14 mouse cellular contexts compared by ENCODE assay signal in genomic region chr15:83523196-83523595, GRCm38 (mm10). TPM values are rescaled to one million over a fixed set of nuclear protein-coding genes. Genes with fewer than 3 reads are reported as not detected.
DNase-seq lines count a peak whose midpoint lies in the region; ATAC-seq and TF ChIP-seq lines count a peak whose summit lies in the region.
"Had no signal": no experiment of that assay in that cellular context is flagged by ENCODE, and none has a peak within 500 bp of the region (broad histone marks: within the 10 kb centered on the region; RNA-seq: fewer than 3 reads in every experiment).

No protein-coding gene starts in this region.

- 25% methylated on average over 7 of the region's 7 CpGs for WGBS in midbrain, embryonic 11.5 days
- 29% methylated on average over 7 of the region's 7 CpGs for WGBS in midbrain, postnatal 0 days
- WGBS in hindbrain, embryonic 13.5 days = 21% methylated on average over 7 of the region's 7 CpGs

- peak overlapping the region; percentile 10; the same call in 1 of the 2 replicates for H3K9ac ChIP-seq in midbrain, embryonic 11.5 days (ENCODE audit: low read length)
- no peak overlapping the region for H3K9ac ChIP-seq in midbrain, postnatal 0 days (replicated peaks; ENCODE audit: low read length, poor library complexity, severe bottlenecking)
- peak overlapping the region; percentile 36; the same call in 1 of the 2 replicates for H3K9ac ChIP-seq in hindbrain, embryonic 13.5 days
- H3K9ac ChIP-seq: liver, embryonic 13.5 days had no signal

- H3K4me2 ChIP-seq in midbrain, embryonic 11.5 days = no peak overlapping the region
- H3K4me2 ChIP-seq in midbrain, postnatal 0 days (ENCODE audit: low read depth, low read length, poor library complexity, severe bottlenecking) = no peak overlapping the region
- H3K4me2 ChIP-seq in hindbrain, embryonic 13.5 days = no peak overlapping the region
- H3K4me2 ChIP-seq: liver, embryonic 13.5 days had no signal

- H3K36me3 ChIP-seq in midbrain, embryonic 11.5 days (ENCODE audit: control insufficient read depth, insufficient read depth, low read length) = no peaks in the 10 kb centered on the region
- no peaks in the 10 kb centered on the region for H3K36me3 ChIP-seq in midbrain, postnatal 0 days (ENCODE audit: insufficient read depth, low read length)
- no peaks in the 10 kb centered on the region for H3K36me3 ChIP-seq in hindbrain, embryonic 13.5 days
- H3K36me3 ChIP-seq: liver, embryonic 13.5 days had no signal

- no peak overlapping the region for H3K4me3 ChIP-seq in midbrain, embryonic 11.5 days (ENCODE audit: low read depth, low read length)
- H3K4me3 ChIP-seq in midbrain, postnatal 0 days (ENCODE audit: low read depth, low read length) = no peak overlapping the region
- H3K4me3 ChIP-seq in hindbrain, embryonic 13.5 days = no peak overlapping the region
- H3K4me3 ChIP-seq: liver, embryonic 13.5 days had no signal

- peak; percentile 34 for DNase-seq in embryo, embryonic 10.5 days (ENCODE audit: low spot score)
- no peak for DNase-seq in embryo, embryonic 11 days
- no peak for DNase-seq in midbrain, embryonic 11.5 days (ENCODE audit: low spot score, missing footprints)
- no peak for DNase-seq in midbrain, postnatal 0 days (ENCODE audit: low spot score)
- DNase-seq in urinary bladder, postnatal 14 days (ENCODE audit: low spot score) = no peak
- DNase-seq: cerebellum, postnatal 14 days; kidney, adult 9 months; layer of hippocampus, adult 9-11 months; liver, embryonic 13.5 days; spleen, adult 18-20 months; thymus, postnatal 14 days had no signal

- H3K4me1 ChIP-seq in midbrain, embryonic 11.5 days (ENCODE audit: control insufficient read depth, insufficient read depth, low read length) = peaks cover 20% of the 10 kb centered on the region
- H3K4me1 ChIP-seq in midbrain, postnatal 0 days (ENCODE audit: insufficient read depth, low read length) = peaks cover 4% of the 10 kb centered on the region; the same call in 1 of the 2 replicates
- peaks cover 32% of the 10 kb centered on the region for H3K4me1 ChIP-seq in hindbrain, embryonic 13.5 days (replicated peaks)

- H3K9me3 ChIP-seq in midbrain, embryonic 11.5 days (ENCODE audit: control insufficient read depth, low read length) = no peaks in the 10 kb centered on the region
- H3K9me3 ChIP-seq in midbrain, postnatal 0 days (ENCODE audit: low read length) = no peaks in the 10 kb centered on the region
- H3K9me3 ChIP-seq in hindbrain, embryonic 13.5 days = no peaks in the 10 kb centered on the region
- H3K9me3 ChIP-seq: liver, embryonic 13.5 days had no signal

- H3K27ac ChIP-seq in midbrain, embryonic 11.5 days (ENCODE audit: low read depth, low read length) = peak overlapping the region; percentile 36; the same call in 1 of the 2 replicates
- no peak overlapping the region for H3K27ac ChIP-seq in midbrain, postnatal 0 days (ENCODE audit: low read depth, low read length)
- H3K27ac ChIP-seq in hindbrain, embryonic 13.5 days = 0 out of 2 replicates have a peak overlapping the region, but pooled peaks have one; percentile 10
- H3K27ac ChIP-seq: liver, embryonic 13.5 days had no signal

- TF ChIP-seq CTCF in midbrain, postnatal 0 days (IDR thresholded peaks at IDR 0.05) = no peak

- no peak for ATAC-seq in midbrain, embryonic 11.5 days (ENCODE audit: low FRiP score)
- no peak for ATAC-seq in midbrain, postnatal 0 days (ENCODE audit: low FRiP score)
- peak; percentile 61 for ATAC-seq in erythroid progenitor cell, adult 5-6 weeks (replicated peaks; ENCODE audit: low FRiP score, poor library complexity, severe bottlenecking)
- ATAC-seq in hindbrain, embryonic 13.5 days (ENCODE audit: low FRiP score) = no peak
- no peak for ATAC-seq in monocyte, adult 5-6 weeks (replicated peaks; ENCODE audit: insufficient number of reproducible peaks, low FRiP score, low TSS enrichment, poor library complexity, severe bottlenecking)

- H3K27me3 ChIP-seq in midbrain, embryonic 11.5 days (ENCODE audit: control insufficient read depth, insufficient read depth, low read length) = peaks cover 25% of the 10 kb centered on the region
- H3K27me3 ChIP-seq in midbrain, postnatal 0 days (ENCODE audit: insufficient read depth, low read length) = peaks cover 26% of the 10 kb centered on the region
- peaks cover 43% of the 10 kb centered on the region for H3K27me3 ChIP-seq in hindbrain, embryonic 13.5 days

RNA-seq across cellular contexts. Expression of gene Bik, which starts 3.5 kb away (rescaled TPM):
- polyA plus RNA-seq in midbrain, embryonic 11.5 days (2014; fragmentation: Nextera tagmentation; extraction: Ambion mirVana) = 2.3 and 2.8 TPM in 2 replicates
- 0.27 TPM in 1 of 2 replicates, not detected in the other for total RNA-seq in midbrain, postnatal 0 days (2014; rRNA removed)
- 0.33 and 0.37 TPM in 2 replicates for polyA plus RNA-seq in midbrain, postnatal 0 days (2015; fragmentation: Nextera tagmentation; extraction: Ambion mirVana)
- 2.2 TPM in 1 of 2 replicates, not detected in the other for total RNA-seq in erythroid progenitor cell, adult 5-6 weeks (2015; ENCODE audit: low replicate concordance)
- total RNA-seq in erythroid progenitor cell, adult 5-6 weeks (2017; ENCODE audit: low replicate concordance) = 3.7 TPM in 1 of 2 replicates, not detected in the other
- 0.63 and 1.5 TPM in 2 replicates for polyA plus RNA-seq in hindbrain, embryonic 13.5 days (2015; fragmentation: Nextera tagmentation; extraction: Ambion mirVana)
- total RNA-seq in monocyte, adult 5-6 weeks (2017) = not detected in 3 replicates

RNA-seq across cellular contexts. Expression of gene Ttll1, which starts 12.5 kb away (rescaled TPM):
- polyA plus RNA-seq in midbrain, embryonic 11.5 days (2014; fragmentation: Nextera tagmentation; extraction: Ambion mirVana) = 32.2 and 34.6 TPM in 2 replicates
- 57.8 and 60.7 TPM in 2 replicates for total RNA-seq in midbrain, postnatal 0 days (2014; rRNA removed)
- polyA plus RNA-seq in midbrain, postnatal 0 days (2015; fragmentation: Nextera tagmentation; extraction: Ambion mirVana) = 119 and 123 TPM in 2 replicates
- 4.3 and 7.1 TPM in 2 replicates for total RNA-seq in erythroid progenitor cell, adult 5-6 weeks (2015; ENCODE audit: low replicate concordance)
- 0.45 and 2.8 TPM in 2 replicates for total RNA-seq in erythroid progenitor cell, adult 5-6 weeks (2017; ENCODE audit: low replicate concordance)
- 112 and 113 TPM in 2 replicates for polyA plus RNA-seq in hindbrain, embryonic 13.5 days (2015; fragmentation: Nextera tagmentation; extraction: Ambion mirVana)
- total RNA-seq in monocyte, adult 5-6 weeks (2017) = 5.0 to 6.9 TPM (median 5.2 TPM) in 3 replicates

RNA-seq across cellular contexts. Expression of gene Tspo, which starts 40.2 kb away (rescaled TPM):
- 25.0 and 27.8 TPM in 2 replicates for polyA plus RNA-seq in midbrain, embryonic 11.5 days (2014; fragmentation: Nextera tagmentation; extraction: Ambion mirVana)
- total RNA-seq in midbrain, postnatal 0 days (2014; rRNA removed) = 5.5 and 8.0 TPM in 2 replicates
- 8.4 and 11.3 TPM in 2 replicates for polyA plus RNA-seq in midbrain, postnatal 0 days (2015; fragmentation: Nextera tagmentation; extraction: Ambion mirVana)
- 133 TPM in 2 replicates for total RNA-seq in erythroid progenitor cell, adult 5-6 weeks (2015; ENCODE audit: low replicate concordance)
- total RNA-seq in erythroid progenitor cell, adult 5-6 weeks (2017; ENCODE audit: low replicate concordance) = 92.7 and 104 TPM in 2 replicates
- polyA plus RNA-seq in hindbrain, embryonic 13.5 days (2015; fragmentation: Nextera tagmentation; extraction: Ambion mirVana) = 12.8 and 13.1 TPM in 2 replicates
- 34.9 to 79.7 TPM (median 46.3 TPM) in 3 replicates for total RNA-seq in monocyte, adult 5-6 weeks (2017)

RNA-seq across cellular contexts. Expression of gene Mcat, which starts 40.4 kb away (rescaled TPM):
- 36.6 and 39.1 TPM in 2 replicates for polyA plus RNA-seq in midbrain, embryonic 11.5 days (2014; fragmentation: Nextera tagmentation; extraction: Ambion mirVana)
- 43.9 and 44.4 TPM in 2 replicates for total RNA-seq in midbrain, postnatal 0 days (2014; rRNA removed)
- polyA plus RNA-seq in midbrain, postnatal 0 days (2015; fragmentation: Nextera tagmentation; extraction: Ambion mirVana) = 34.6 and 35.9 TPM in 2 replicates
- total RNA-seq in erythroid progenitor cell, adult 5-6 weeks (2015; ENCODE audit: low replicate concordance) = 3.4 and 7.9 TPM in 2 replicates
- 2.8 and 13.2 TPM in 2 replicates for total RNA-seq in erythroid progenitor cell, adult 5-6 weeks (2017; ENCODE audit: low replicate concordance)
- polyA plus RNA-seq in hindbrain, embryonic 13.5 days (2015; fragmentation: Nextera tagmentation; extraction: Ambion mirVana) = 33.0 and 34.4 TPM in 2 replicates
- total RNA-seq in monocyte, adult 5-6 weeks (2017) = 1.1 to 13.5 TPM (median 4.1 TPM) in 3 replicates

RNA-seq across cellular contexts. Expression of gene Pacsin2, which starts 58.8 kb away (rescaled TPM):
- 36.3 and 36.5 TPM in 2 replicates for polyA plus RNA-seq in midbrain, embryonic 11.5 days (2014; fragmentation: Nextera tagmentation; extraction: Ambion mirVana)
- 14.6 and 21.3 TPM in 2 replicates for total RNA-seq in midbrain, postnatal 0 days (2014; rRNA removed)
- 16.2 and 16.7 TPM in 2 replicates for polyA plus RNA-seq in midbrain, postnatal 0 days (2015; fragmentation: Nextera tagmentation; extraction: Ambion mirVana)
- 80.0 and 81.7 TPM in 2 replicates for total RNA-seq in erythroid progenitor cell, adult 5-6 weeks (2015; ENCODE audit: low replicate concordance)
- total RNA-seq in erythroid progenitor cell, adult 5-6 weeks (2017; ENCODE audit: low replicate concordance) = 145 and 184 TPM in 2 replicates
- 27.8 and 29.5 TPM in 2 replicates for polyA plus RNA-seq in hindbrain, embryonic 13.5 days (2015; fragmentation: Nextera tagmentation; extraction: Ambion mirVana)
- total RNA-seq in monocyte, adult 5-6 weeks (2017) = 92.8 to 153 TPM (median 103 TPM) in 3 replicates
